Mouse (Mus musculus): Measurements from ENCODE around the gene Shroom4. TPM values are rescaled to one million over a fixed set of nuclear protein-coding genes. Genes with fewer than 3 reads are reported as not detected.
A peak's percentile ranks its signal among the peaks of the same experiment; 100 is the strongest.

Gene Shroom4
- polyA plus RNA-seq, 1 experiment from 2014 or later: 2.8 TPM

DNA sequence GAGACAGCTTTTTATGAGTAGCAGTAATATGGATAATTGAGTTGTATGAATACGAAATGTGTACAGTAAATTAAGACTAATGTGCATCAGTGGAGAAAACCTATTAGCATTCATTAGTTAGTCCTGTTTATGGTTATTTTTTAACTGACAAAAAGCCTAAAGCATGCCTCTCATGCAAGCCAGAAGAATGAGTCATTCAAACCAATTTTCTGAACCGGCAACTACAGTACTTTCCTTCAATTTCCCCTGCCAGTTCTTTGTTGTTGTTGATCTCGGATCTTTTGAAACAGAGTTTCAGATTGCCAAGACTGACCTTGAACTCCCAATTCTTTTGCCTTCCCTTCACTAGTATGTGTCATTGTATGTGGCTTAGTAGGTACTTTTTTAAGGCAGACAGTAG is 117.6 kb downstream of the Shroom4 start:
- Histone ChIP-seq H3K4me1 (replicated peaks; ENCODE audit: control insufficient read depth, insufficient read depth, low read length) (no peaks in the 10 kb centered on the region), H3K9ac (ENCODE audit: low read depth, low read length) (no peak overlapping the region), H3K27ac (ENCODE audit: low read depth, low read length) (no peak overlapping the region), H3K4me3 (ENCODE audit: low read depth, low read length) (no peak overlapping the region), H3K9me3 (ENCODE audit: control insufficient read depth, low read length) (no peaks in the 10 kb centered on the region), H3K36me3 (ENCODE audit: control insufficient read depth, insufficient read depth, low read length) (no peaks in the 10 kb centered on the region), H3K4me2 (no peak overlapping the region), H3K27me3 (replicated peaks; ENCODE audit: control insufficient read depth, insufficient read depth, low read length) (no peaks in the 10 kb centered on the region)
- no peak for DNase-seq (ENCODE audit: low spot score)
- 70% methylated on average over 3 of the region's 3 CpGs for WGBS
- no peak for ATAC-seq (replicated peaks; ENCODE audit: low FRiP score)

GRCm38 (mm10) chrX:6518421-6518820 is 118.8 kb downstream of the Shroom4 start:
- no peaks in the 10 kb centered on the region for H3K27me3 ChIP-seq (replicated peaks; ENCODE audit: control insufficient read depth, insufficient read depth, low read length)
- H3K4me2 ChIP-seq: no peak overlapping the region
- no peak overlapping the region for H3K4me3 ChIP-seq (ENCODE audit: low read depth, low read length)
- ATAC-seq (replicated peaks; ENCODE audit: low FRiP score) (no peak), DNase-seq (ENCODE audit: low spot score) (no peak)
- no peak overlapping the region for H3K9ac ChIP-seq (ENCODE audit: low read depth, low read length)
- H3K36me3 ChIP-seq (ENCODE audit: control insufficient read depth, insufficient read depth, low read length): no peaks in the 10 kb centered on the region
- H3K27ac ChIP-seq (ENCODE audit: low read depth, low read length): no peak overlapping the region
- H3K4me1 ChIP-seq (replicated peaks; ENCODE audit: control insufficient read depth, insufficient read depth, low read length): no peaks in the 10 kb centered on the region
- 46% methylated on average over 2 of the region's 2 CpGs for WGBS
- no peaks in the 10 kb centered on the region for H3K9me3 ChIP-seq (ENCODE audit: control insufficient read depth, low read length)

DNA sequence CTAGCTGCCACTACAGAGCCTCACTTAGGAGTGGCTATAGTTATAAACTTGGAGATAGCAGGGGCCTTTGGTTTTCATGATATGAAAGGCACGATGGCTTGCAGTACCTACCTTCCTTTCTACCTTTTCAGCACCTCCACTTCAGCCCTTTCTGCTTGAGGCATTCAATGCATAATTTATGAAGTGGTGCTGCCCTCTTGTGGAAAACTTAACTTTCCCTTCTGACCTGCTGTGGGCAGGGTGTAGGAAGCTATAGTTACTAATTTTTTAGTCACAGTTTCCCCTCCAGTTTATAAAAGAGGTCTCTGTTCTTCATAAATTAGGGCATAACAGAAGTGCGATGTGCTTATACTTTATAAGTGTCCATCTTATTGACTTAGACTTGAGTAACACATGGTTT is 123.3 kb downstream of the Shroom4 start:
- Histone ChIP-seq H3K27ac (ENCODE audit: low read depth, low read length) (no peak overlapping the region), H3K4me3 (ENCODE audit: low read depth, low read length) (no peak overlapping the region), H3K9ac (ENCODE audit: low read depth, low read length) (no peak overlapping the region), H3K4me2 (no peak overlapping the region), H3K27me3 (replicated peaks; ENCODE audit: control insufficient read depth, insufficient read depth, low read length) (no peaks in the 10 kb centered on the region), H3K36me3 (ENCODE audit: control insufficient read depth, insufficient read depth, low read length) (no peaks in the 10 kb centered on the region), H3K9me3 (ENCODE audit: control insufficient read depth, low read length) (no peaks in the 10 kb centered on the region), H3K4me1 (replicated peaks; ENCODE audit: control insufficient read depth, insufficient read depth, low read length) (no peaks in the 10 kb centered on the region)
- no peak for DNase-seq (ENCODE audit: low spot score)
- no peak for ATAC-seq (replicated peaks; ENCODE audit: low FRiP score)
- WGBS: 60% methylated on average over 2 of the region's 2 CpGs

DNA sequence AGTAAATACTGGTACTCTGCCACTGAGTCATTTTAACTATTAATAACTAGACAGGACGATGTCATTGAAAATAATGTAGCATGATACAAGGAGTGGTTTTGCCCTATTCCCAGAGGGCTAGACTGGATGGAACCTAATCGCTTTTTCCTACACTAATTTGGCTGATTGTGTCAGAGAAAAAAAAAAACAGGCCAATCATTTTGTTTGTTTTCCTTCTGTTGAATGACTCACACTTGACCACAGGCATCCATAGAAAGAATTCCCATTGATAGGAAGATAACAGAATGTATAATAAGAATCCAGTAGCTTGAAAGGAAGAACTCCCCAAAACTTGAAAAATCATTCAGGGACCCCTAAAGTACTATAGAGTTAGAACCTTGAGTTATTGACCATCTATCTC is 137.0 kb downstream of the Shroom4 start:
- no peaks in the 10 kb centered on the region for H3K36me3 ChIP-seq (ENCODE audit: control insufficient read depth, insufficient read depth, low read length)
- no peak for DNase-seq (ENCODE audit: low spot score)
- H3K9ac ChIP-seq (ENCODE audit: low read depth, low read length): no peak overlapping the region
- no peak for ATAC-seq (replicated peaks; ENCODE audit: low FRiP score)
- H3K27me3 ChIP-seq (replicated peaks; ENCODE audit: control insufficient read depth, insufficient read depth, low read length): no peaks in the 10 kb centered on the region
- no peak overlapping the region for H3K4me3 ChIP-seq (ENCODE audit: low read depth, low read length)
- 73% methylated on average over 2 of the region's 2 CpGs for WGBS
- no peak overlapping the region for H3K27ac ChIP-seq (ENCODE audit: low read depth, low read length)
- H3K4me1 ChIP-seq (replicated peaks; ENCODE audit: control insufficient read depth, insufficient read depth, low read length): no peaks in the 10 kb centered on the region
- no peak overlapping the region for H3K4me2 ChIP-seq
- H3K9me3 ChIP-seq (ENCODE audit: control insufficient read depth, low read length): no peaks in the 10 kb centered on the region

GRCm38 (mm10) chrX:6537689-6538088 is 138.0 kb downstream of the Shroom4 start:
- Histone ChIP-seq H3K4me1 (replicated peaks; ENCODE audit: control insufficient read depth, insufficient read depth, low read length) (no peaks in the 10 kb centered on the region), H3K9ac (ENCODE audit: low read depth, low read length) (no peak overlapping the region), H3K9me3 (ENCODE audit: control insufficient read depth, low read length) (no peaks in the 10 kb centered on the region), H3K27ac (ENCODE audit: low read depth, low read length) (no peak overlapping the region), H3K27me3 (replicated peaks; ENCODE audit: control insufficient read depth, insufficient read depth, low read length) (no peaks in the 10 kb centered on the region), H3K4me2 (no peak overlapping the region), H3K4me3 (ENCODE audit: low read depth, low read length) (no peak overlapping the region), H3K36me3 (ENCODE audit: control insufficient read depth, insufficient read depth, low read length) (no peaks in the 10 kb centered on the region)
- 57% methylated on average over 2 of the region's 2 CpGs for WGBS
- DNase-seq (ENCODE audit: low spot score) (no peak), ATAC-seq (replicated peaks; ENCODE audit: low FRiP score) (no peak)

DNA sequence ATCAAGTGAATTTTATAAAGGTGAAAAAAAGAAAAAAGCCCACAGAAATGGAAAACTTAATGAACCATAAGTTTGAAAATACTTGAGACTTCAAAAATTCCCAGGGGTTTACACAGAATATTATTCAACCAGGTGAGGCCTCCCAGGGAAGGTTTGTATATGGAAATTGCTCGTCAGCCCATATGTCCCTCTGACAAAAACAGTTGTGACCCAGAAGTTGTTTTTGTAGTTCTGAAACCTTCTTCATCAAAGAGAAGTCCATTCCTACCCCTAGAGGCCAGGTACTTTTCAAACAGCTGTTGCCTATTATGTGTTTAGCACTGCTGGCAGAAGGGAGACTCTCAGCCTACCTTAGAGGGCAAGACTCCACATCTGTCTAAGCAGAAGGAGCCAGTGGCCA is 165.4 kb downstream of the Shroom4 start:
- 81% methylated on average over 1 of the region's 1 CpGs for WGBS
- ATAC-seq (replicated peaks; ENCODE audit: low FRiP score): no peak

DNA sequence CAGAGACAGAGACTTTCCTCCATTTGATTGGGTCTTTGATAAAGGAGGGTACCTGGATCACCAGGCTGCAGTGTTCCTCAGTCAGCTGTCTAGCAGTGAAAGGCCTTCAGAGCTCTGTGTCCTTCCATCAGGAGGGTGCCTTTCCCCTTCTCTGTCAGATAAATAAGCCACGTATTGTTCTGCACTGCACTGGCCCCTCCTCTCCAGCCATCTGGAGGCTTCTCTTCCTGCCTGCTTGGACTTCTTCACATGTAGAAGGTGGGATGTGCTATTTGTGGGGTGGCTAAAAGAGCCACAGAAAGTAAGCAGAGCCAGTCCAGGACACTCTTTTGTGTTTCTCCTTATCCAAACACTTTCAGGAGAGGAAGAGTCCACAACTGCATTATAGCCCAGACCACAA is 174.9 kb downstream of the Shroom4 start:
- WGBS: 42% methylated on average over 1 of the region's 1 CpGs
- no peaks in the 10 kb centered on the region for H3K27me3 ChIP-seq (replicated peaks; ENCODE audit: control insufficient read depth, insufficient read depth, low read length)
- no peak overlapping the region for H3K9ac ChIP-seq (ENCODE audit: low read depth, low read length)
- H3K27ac ChIP-seq (ENCODE audit: low read depth, low read length): no peak overlapping the region
- H3K4me2 ChIP-seq: no peak overlapping the region
- no peaks in the 10 kb centered on the region for H3K36me3 ChIP-seq (ENCODE audit: control insufficient read depth, insufficient read depth, low read length)
- H3K9me3 ChIP-seq (ENCODE audit: control insufficient read depth, low read length): no peaks in the 10 kb centered on the region
- no peak overlapping the region for H3K4me3 ChIP-seq (ENCODE audit: low read depth, low read length)
- H3K4me1 ChIP-seq (replicated peaks; ENCODE audit: control insufficient read depth, insufficient read depth, low read length): no peaks in the 10 kb centered on the region
- ATAC-seq (replicated peaks; ENCODE audit: low FRiP score) (no peak), DNase-seq (ENCODE audit: low spot score) (no peak)

More for the DNA sequence above, 165.4 kb downstream of the Shroom4 start:
- Histone ChIP-seq H3K36me3 (ENCODE audit: control insufficient read depth, insufficient read depth, low read length) (no peaks in the 10 kb centered on the region), H3K4me2 (no peak overlapping the region), H3K27ac (ENCODE audit: low read depth, low read length) (no peak overlapping the region), H3K4me3 (ENCODE audit: low read depth, low read length) (no peak overlapping the region), H3K4me1 (replicated peaks; ENCODE audit: control insufficient read depth, insufficient read depth, low read length) (no peaks in the 10 kb centered on the region), H3K9me3 (ENCODE audit: control insufficient read depth, low read length) (no peaks in the 10 kb centered on the region), H3K9ac (ENCODE audit: low read depth, low read length) (no peak overlapping the region), H3K27me3 (replicated peaks; ENCODE audit: control insufficient read depth, insufficient read depth, low read length) (no peaks in the 10 kb centered on the region)
- no peak for DNase-seq (ENCODE audit: low spot score)

- no peak overlapping the region for H3K27ac ChIP-seq (ENCODE audit: low read depth, low read length)
- H3K4me2 ChIP-seq: 0 out of 2 replicates have a peak overlapping the region, but pooled peaks have one; percentile 1
- H3K4me3 ChIP-seq (ENCODE audit: low read depth, low read length): no peak overlapping the region
- H3K36me3 ChIP-seq (ENCODE audit: control insufficient read depth, insufficient read depth, low read length): no peaks in the 10 kb centered on the region
- ATAC-seq (replicated peaks; ENCODE audit: low FRiP score): no peak
- no peaks in the 10 kb centered on the region for H3K4me1 ChIP-seq (replicated peaks; ENCODE audit: control insufficient read depth, insufficient read depth, low read length)
- H3K27me3 ChIP-seq (replicated peaks; ENCODE audit: control insufficient read depth, insufficient read depth, low read length): no peaks in the 10 kb centered on the region
- no peaks in the 10 kb centered on the region for H3K9me3 ChIP-seq (ENCODE audit: control insufficient read depth, low read length)
- no peak for DNase-seq (ENCODE audit: low spot score)
- WGBS: 23% methylated on average over 7 of the region's 7 CpGs
- no peak overlapping the region for H3K9ac ChIP-seq (ENCODE audit: low read depth, low read length)
Measured at GRCm38 (mm10) chrX:6577001-6577400, 177.3 kb downstream of the Shroom4 start.

- DNase-seq (ENCODE audit: low spot score) (no peak), ATAC-seq (replicated peaks; ENCODE audit: low FRiP score) (no peak)
- H3K27ac ChIP-seq (ENCODE audit: low read depth, low read length): no peak overlapping the region
- H3K36me3 ChIP-seq (ENCODE audit: control insufficient read depth, insufficient read depth, low read length): no peaks in the 10 kb centered on the region
- H3K9me3 ChIP-seq (ENCODE audit: control insufficient read depth, low read length): 0 out of 2 replicates have a peak, but pooled peaks cover 2% of the 10 kb centered on the region
- no peaks in the 10 kb centered on the region for H3K4me1 ChIP-seq (replicated peaks; ENCODE audit: control insufficient read depth, insufficient read depth, low read length)
- H3K4me2 ChIP-seq: no peak overlapping the region
- no peaks in the 10 kb centered on the region for H3K27me3 ChIP-seq (replicated peaks; ENCODE audit: control insufficient read depth, insufficient read depth, low read length)
- H3K4me3 ChIP-seq (ENCODE audit: low read depth, low read length): no peak overlapping the region
- WGBS: 75% methylated on average over 6 of the region's 6 CpGs
- H3K9ac ChIP-seq (ENCODE audit: low read depth, low read length): no peak overlapping the region
Measured at GRCm38 (mm10) chrX:6580671-6581070, 181.0 kb downstream of the Shroom4 start.
